Mouse (Mus musculus) ES-E14 (cell line): Measurements from ENCODE around the gene Aebp2. TPM values are rescaled to one million over a fixed set of nuclear protein-coding genes. Genes with fewer than 3 reads are reported as not detected.
"Not testable (repeated sequence)": the region's sequence is repeated elsewhere in the genome, so short reads cannot be mapped to it uniquely, and the experiment has no call there.

Source experiments
- DNase-seq: peaks from one replicate; pipeline ENCODE4 v3.0.0-alpha.2; 2013; ENCODE audit warnings: low read depth, low spot score
- H3K27ac ChIP-seq: 2 replicates; pipeline ENCODE4 v1.5.1; 2012; ENCODE audit warnings: low read depth, mild to moderate bottlenecking, low read length, moderate library complexity, mixed read lengths; ENCODE audit not compliant: poor library complexity, insufficient read depth, severe bottlenecking
- H3K36me3 ChIP-seq: 2 replicates; pipeline ENCODE4 v1.6.1; 2012; ENCODE audit warnings: mild to moderate bottlenecking, low read length, moderate library complexity, mixed read lengths; ENCODE audit not compliant: control insufficient read depth, poor library complexity, insufficient read depth, severe bottlenecking
- H3K4me1 ChIP-seq, 2 experiments: fragments of 150-350 bp in 1 of 2; sonication (generic) in 1 of 2; 2 replicates each; pipeline ENCODE4 v1.6.1; 2012; ENCODE audit warnings: low read length in 2 of 2, mild to moderate bottlenecking in 1 of 2, mixed read lengths in 1 of 2; ENCODE audit not compliant: control insufficient read depth in 2 of 2, insufficient read depth in 2 of 2, poor library complexity in 1 of 2
- H3K4me3 ChIP-seq, 2 experiments: fragments of 150-350 bp in 1 of 2; sonication (generic) in 1 of 2; 2 replicates each; pipeline ENCODE4 v1.5.1; 2012; ENCODE audit warnings: low read length in 2 of 2, low read depth in 1 of 2, mild to moderate bottlenecking in 1 of 2, mixed read lengths in 1 of 2; ENCODE audit not compliant: insufficient read depth in 1 of 2, poor library complexity in 1 of 2, severe bottlenecking in 1 of 2
- H3K9ac ChIP-seq: 2 replicates; pipeline ENCODE4 v1.6.1; 2012; ENCODE audit warnings: low read depth, mild to moderate bottlenecking, low read length, mixed read lengths; ENCODE audit not compliant: poor library complexity, insufficient read depth, severe bottlenecking
- H3K9me3 ChIP-seq: fragments of 150-350 bp; sonication (generic); 2 replicates; pipeline ENCODE4 v1.6.1; 2012; ENCODE audit warnings: low read depth, mild to moderate bottlenecking, low read length; ENCODE audit not compliant: control insufficient read depth, insufficient read depth
- CHD2 ChIP-seq: IDR thresholded peaks from 2 replicates; pipeline ENCODE4 v1.6.1; 2014; ENCODE audit warnings: mild to moderate bottlenecking, low read depth, low read length, inconsistent platforms
- HCFC1 ChIP-seq: IDR thresholded peaks from 2 replicates; pipeline ENCODE4 v1.6.1; 2012; ENCODE audit warnings: low read length, inconsistent platforms, borderline replicate concordance; ENCODE audit not compliant: insufficient read depth
- MAFK ChIP-seq: IDR thresholded peaks from 2 replicates; pipeline ENCODE4 v1.6.1; 2014; ENCODE audit warnings: mild to moderate bottlenecking, low read depth, low read length, inconsistent platforms; ENCODE audit not compliant: insufficient read depth
- ZC3H11A ChIP-seq: IDR thresholded peaks from 2 replicates; pipeline ENCODE4 v1.6.1; 2012; ENCODE audit warnings: low read depth, mild to moderate bottlenecking, inconsistent platforms, low read length, borderline replicate concordance
- ZNF384 ChIP-seq: IDR thresholded peaks from 2 replicates; pipeline ENCODE4 v1.6.1; 2012; ENCODE audit warnings: low read depth, low read length, inconsistent platforms
- in situ Hi-C, 2 experiments: fragments of 600-800 bp; cut with MboI; formaldehyde crosslinking; loops; one replicate each; pipeline ENCODE4 v1.15.1; 2025; ENCODE audit warnings: low sequenced_read_pairs in 2 of 2, inconsistent platforms in 1 of 2; ENCODE audit not compliant: unreplicated experiment in 2 of 2
- total RNA-seq: library from RNA; depleted of rRNA; stranded (reverse); fragments of 300-350 nt; gene quantifications from 2 replicates; pipeline ENCODE4 v1.2.3, GENCODE M21; 2012

Aebp2 gene
- total RNA-seq, 1 experiment = 77.4 TPM

DNA sequence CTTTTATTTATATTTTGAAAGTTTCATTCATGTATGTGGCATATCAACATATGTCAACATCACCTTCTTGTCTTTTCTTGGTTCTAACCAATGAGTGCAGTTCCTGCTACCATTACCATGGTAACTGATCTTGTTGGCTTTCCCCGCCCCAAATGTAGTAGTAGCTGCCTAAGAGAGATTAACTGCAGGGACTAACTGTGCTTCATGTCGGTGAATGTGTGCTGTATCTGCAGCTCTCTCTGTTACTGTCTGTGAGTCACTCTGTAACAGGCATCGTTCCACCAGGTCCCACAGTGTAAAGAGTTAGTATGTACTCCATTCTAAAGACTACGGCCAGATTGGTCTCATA is 44.7 kb upstream of the Aebp2 start:
- Histone ChIP-seq H3K27ac (no peak overlapping the region), H3K9me3 (no peaks in the 10 kb centered on the region), H3K4me3 (no peak overlapping the region), H3K4me1 (peaks cover 0 to 6% of the 10 kb centered on the region in 2 experiments; a peak in 2 of 4 replicates), H3K36me3 (peaks cover 5% of the 10 kb centered on the region), H3K9ac (no peak overlapping the region)
- DNase-seq = no peak
- in situ Hi-C loops = no loop called here
- TF ChIP-seq ZC3H11A (no peak), ZNF384 (no peak), HCFC1 (no peak), CHD2 (no peak)

DNA sequence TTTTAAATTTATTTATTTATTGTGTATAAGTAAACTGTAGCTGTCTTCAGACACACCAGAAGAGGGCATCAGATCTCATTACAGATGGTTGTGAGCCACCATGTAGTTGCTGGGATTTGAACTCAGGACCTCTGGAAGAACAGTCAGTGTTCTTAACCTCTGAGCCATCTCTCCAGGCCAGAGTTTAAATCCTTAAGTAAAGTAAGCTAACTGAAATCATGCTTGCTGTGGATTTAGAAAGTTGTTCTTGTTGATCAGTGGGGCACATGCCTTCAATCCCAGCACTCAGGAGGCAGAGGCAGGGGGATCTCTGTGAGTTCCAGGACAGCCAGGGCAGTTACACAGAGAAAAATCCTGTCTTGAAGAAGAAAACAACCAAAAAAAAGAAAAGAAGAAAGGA is 43.5 kb upstream of the Aebp2 start:
- in situ Hi-C loops, H3K36me3 ChIP-seq, H3K4me3 ChIP-seq, DNase-seq, H3K9me3 ChIP-seq, H3K9ac ChIP-seq, H3K4me1 ChIP-seq, H3K27ac ChIP-seq: not testable (repeated sequence)

DNA sequence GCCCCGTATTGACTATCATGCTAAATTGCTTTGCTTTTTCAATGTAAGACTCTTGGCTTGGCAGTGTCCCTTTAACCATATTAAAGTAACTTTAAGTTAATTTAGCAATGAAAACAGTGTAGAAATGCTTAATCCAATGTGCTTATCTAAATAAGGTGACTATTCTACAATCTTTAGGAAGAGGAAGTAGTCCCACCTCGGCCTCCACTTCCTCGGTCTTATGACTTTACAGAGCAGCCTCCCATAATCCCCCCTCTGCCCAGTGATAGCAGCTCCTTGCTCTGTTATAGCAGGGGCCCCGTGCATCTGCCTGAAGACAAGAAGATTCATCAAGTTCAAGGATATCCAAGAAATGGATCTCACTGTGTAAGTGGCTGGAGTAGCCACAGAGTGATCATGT is 42.3 kb upstream of the Aebp2 start:
- H3K27ac ChIP-seq = no peak overlapping the region
- peaks cover 5% of the 10 kb centered on the region for H3K36me3 ChIP-seq
- H3K9me3 ChIP-seq = no peaks in the 10 kb centered on the region
- TF ChIP-seq MAFK (no peak), ZC3H11A (no peak), CHD2 (no peak), HCFC1 (no peak), ZNF384 (no peak)
- H3K4me3 ChIP-seq = no peak overlapping the region
- peaks cover 0 to 6% of the 10 kb centered on the region in 2 experiments; a peak in 2 of 4 replicates for H3K4me1 ChIP-seq
- no peak overlapping the region for H3K9ac ChIP-seq
- no peak for DNase-seq
- in situ Hi-C loops = no loop called here

DNA sequence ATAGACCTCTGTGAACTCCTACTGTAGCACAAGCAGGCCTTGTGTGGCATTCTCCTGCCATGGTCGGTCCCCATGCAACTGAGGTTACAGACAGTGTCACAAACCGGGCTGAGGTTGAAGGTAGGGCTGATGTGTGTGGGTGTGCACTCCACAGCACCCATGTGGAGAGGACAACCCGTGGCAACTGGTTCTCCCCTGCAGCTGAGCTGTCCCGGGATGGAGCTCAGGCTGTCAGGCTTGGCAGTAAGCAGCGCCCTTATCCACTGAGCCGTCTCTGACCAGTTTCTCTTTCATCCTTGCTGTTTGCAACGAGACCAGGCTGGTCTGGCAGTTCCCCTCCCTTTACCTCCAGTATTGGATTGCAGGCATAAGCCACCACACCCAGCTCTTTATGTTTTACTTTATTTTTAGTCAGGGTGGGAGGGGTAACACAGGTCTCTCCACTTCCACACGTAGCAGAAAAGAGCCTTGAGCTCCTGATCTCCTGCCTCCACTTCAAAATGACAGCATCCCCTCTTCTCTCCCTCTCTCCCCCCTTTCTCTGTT is 35.7 kb upstream of the Aebp2 start:
- DNase-seq = no peak
- no peak overlapping the region for H3K27ac ChIP-seq

DNA sequence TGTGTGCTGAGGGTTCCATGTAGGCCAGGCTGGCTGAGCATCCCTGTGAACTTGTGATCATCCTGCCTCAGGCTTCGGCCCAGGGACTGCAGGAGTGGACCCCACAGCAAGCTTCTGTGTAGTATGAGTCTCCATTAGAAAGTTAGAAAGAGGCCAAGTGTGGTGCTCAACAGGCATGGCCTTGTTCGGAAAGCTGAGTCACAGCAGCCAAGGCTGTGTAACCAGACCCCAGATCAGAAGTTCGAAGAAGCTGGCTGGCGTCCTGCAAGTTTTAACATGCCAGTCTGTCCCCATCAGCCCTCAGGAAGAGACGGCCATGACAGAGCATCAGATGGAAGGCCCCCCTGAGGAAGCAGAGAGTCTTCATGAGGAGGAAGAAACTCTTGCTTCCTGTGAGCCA is 31.1 kb upstream of the Aebp2 start:
- Histone ChIP-seq H3K9me3 (no peaks in the 10 kb centered on the region), H3K27ac (no peak overlapping the region), H3K4me3 (no peak overlapping the region), H3K9ac (no peak overlapping the region), H3K36me3 (peaks cover 29% of the 10 kb centered on the region; the same call in 1 of the 2 replicates), H3K4me1 (peaks cover 0 to 2% of the 10 kb centered on the region in 2 experiments; a peak in 2 of 4 replicates)
- no peak for DNase-seq
- TF ChIP-seq HCFC1 (no peak), CHD2 (no peak), ZNF384 (no peak), MAFK (no peak), ZC3H11A (no peak)
- in situ Hi-C loops = no loop called here

More for the DNA sequence above, 35.7 kb upstream of the Aebp2 start:
- Histone ChIP-seq H3K36me3 (peaks cover 27% of the 10 kb centered on the region; the same call in 1 of the 2 replicates), H3K9ac (no peak overlapping the region), H3K4me3 (no peak overlapping the region), H3K9me3 (no peaks in the 10 kb centered on the region), H3K4me1 (no peaks in the 10 kb centered on the region)
- in situ Hi-C loops = no loop called here
- no peak for TF ChIP-seq HCFC1
- no peak for TF ChIP-seq MAFK
- TF ChIP-seq ZC3H11A = no peak
